Mouse (Mus musculus): ENCODE measurements at regions not wholly inside any gene's neighbourhood (a gene's known extent, or its start where the extent isn't known, plus 50 kb on each side); places are given as distances from the start of the nearest gene placed in this dataset.

DNA sequence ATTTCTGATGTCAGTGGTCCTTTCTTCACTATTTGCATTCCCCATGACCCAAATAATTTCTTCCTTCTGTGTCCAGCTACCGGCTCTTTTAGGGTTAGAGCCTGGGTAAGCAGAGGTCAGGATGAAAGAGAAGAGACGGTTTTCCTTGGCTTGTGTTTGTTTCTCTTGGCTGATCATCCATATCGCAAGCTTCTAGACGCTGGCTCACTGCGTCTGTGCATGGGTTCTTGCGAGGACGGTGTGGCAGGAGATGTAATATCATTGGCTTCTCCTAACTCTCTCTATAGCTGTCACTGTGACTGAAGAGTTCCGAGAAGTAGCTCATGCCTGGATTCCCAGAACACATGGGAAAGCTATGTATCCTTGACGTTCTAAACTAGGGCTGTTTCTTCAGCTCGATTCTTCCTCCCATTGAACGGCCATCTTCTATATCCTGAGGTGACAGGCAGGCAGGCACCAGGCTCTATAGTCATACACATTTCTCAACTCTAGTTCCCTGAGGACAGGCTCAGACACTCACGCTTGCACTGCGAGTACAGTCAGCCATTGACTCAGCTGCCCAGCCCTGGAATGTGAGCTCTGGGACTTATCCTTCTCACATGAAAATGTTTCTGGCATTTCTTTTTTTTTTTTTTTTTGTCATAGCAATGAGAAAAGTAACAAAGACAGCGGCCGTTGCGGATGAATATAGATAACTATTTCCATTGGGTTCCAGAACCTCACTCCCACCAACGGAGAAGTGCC, 85.0 kb downstream of the Bach1 start:
- in situ Hi-C loops (cut with MboI; ENCODE audit: unreplicated experiment in 2 of 2): no loop called here

DNA sequence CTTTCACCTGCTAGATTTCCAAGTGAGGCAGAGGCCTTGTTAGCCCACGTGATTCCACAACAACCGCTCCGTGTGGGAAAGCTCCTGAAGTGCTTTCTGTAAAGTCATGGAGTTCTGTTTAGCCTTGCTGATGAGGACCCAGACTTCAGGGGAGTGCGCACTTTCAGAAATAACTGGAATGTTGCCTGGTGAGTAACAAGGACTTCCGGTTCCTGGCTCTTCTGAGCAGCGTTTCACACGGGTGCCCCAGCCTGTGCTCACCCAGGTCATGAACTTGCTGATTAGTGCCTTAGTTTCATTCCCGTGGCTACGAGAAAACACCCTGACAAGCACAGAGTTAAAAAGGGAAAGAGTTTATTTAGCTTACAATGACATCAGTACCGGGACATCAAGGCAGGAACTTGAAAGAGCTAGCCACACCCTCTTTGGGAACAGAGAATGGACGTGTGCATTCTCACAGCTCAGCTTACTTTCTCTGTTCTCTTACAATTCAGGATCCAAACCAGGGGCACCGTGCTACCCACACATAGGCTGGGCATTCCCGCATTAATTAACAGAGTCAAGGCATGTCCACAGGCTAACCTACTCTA, 85.8 kb downstream of the Bach1 start:
- in situ Hi-C loops (cut with MboI; ENCODE audit: unreplicated experiment in 2 of 2): no loop called here

DNA sequence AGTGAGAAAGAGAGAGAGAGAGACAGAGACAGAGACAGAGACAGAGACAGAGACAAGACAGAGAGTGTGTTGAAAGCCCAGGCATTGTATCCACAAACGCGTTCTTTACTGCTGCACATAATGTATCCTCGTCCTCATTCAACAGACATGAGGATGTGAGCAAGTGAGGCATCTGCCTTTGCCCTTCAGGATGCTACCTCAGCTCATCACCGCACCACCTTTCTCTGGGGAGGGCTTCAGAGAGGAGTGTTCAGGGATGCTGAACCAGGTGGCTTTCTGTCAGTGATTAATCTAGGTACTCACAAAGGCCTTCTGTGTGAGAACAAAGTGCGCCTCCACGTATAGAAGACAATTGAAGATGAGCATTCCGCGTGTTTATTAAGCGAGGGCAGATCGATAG, 90.8 kb downstream of the Bach1 start:
- in situ Hi-C loops (cut with MboI; ENCODE audit: unreplicated experiment in 2 of 2): no loop called here

DNA sequence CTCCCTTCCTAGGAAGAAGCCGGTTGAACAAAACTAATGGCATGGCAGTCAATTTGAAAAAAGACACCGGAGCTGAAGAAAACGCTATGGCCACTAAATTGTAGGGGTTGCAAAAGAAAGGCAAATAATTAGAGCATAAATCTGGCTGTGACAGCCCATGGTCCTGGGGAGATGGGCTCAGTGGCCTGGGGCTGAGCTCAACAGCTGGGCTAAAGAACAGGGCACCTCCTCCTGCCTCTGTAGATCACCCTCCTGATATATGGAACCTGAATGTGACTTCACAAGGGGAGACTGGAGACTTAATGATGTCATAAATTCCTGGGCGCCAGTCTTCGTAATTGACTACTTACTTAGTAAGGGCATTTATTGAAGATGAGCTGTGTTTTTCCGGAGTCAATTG, 91.2 kb downstream of the Bach1 start:
- in situ Hi-C loops (cut with MboI; ENCODE audit: unreplicated experiment in 2 of 2): no loop called here

DNA sequence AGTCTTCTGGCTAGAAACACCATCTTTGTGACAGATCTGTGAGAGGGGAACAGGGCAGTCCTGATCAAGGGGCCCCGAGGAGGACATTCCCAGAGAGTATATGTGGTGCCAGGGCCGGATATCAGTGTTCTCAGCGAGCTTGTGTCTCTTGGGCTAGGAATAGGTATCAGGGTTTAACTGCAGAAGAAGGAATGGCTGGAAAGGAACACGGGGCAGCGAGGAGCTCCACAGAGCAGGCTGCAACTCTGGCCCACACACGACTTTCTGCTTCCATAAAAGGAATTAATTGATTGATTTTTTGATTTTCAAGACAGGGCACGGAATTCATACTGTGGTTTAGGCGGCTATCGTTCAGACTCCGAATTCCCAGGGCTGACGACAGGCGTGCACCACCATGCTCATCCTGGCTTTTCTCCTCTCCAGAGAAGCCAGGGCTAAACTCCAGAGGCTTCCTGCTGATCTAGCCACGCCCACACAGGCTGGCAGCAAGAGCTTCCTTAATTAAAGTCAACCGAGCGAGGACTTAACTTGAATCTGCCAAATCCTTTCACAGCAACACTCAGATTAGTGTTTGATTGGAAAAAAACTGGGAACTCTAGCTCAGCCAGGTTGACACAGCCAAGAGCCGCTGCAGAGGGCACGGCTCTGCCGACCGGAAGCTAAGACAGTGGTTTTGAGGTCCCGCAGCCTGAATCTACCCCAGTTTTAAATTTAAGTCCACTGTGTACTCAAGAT, 97.9 kb downstream of the Bach1 start:
- in situ Hi-C loops (cut with MboI; ENCODE audit: unreplicated experiment in 2 of 2): no loop called here

DNA sequence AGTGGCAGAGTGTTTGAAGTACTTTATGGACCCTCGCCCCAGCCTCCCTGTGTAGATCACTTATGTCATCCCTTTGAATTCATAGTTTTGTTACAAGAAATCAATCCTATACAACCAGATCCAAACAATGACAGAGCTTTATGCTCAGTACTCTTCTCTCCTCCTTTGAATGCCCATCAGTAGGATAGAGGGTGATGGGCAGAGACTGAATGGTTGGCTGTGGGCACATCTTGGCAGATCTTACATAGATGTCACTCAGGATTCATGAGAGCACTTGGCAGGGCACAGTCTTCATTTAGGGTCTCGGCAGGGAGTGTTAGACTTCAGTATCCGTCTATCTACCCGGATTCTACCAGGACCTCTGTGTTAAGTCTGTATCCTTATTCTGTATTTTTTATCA, 103.6 kb downstream of the Bach1 start:
- in situ Hi-C loops (cut with MboI; ENCODE audit: unreplicated experiment in 2 of 2): no loop called here

DNA sequence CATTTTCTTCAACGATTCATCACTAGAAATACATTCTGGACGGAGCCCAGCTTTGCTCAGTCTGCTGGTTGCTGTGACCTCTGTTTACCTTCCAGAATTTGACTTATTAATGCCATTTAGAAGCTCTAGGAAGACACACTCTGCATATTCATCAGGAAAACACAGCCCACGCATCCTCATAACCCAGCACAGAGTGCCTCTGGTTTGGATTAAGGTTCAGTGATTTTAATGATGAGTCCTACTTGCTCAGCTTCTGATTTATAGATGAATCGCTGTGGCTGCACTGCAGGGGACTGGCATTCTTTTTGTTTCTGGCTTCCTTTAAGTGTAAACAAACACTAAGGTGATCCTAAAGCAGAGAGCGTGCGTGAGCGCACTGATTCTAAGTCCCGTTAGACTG, 118.8 kb downstream of the Bach1 start:
- in situ Hi-C loops (cut with MboI; ENCODE audit: unreplicated experiment in 2 of 2): no loop called here

DNA sequence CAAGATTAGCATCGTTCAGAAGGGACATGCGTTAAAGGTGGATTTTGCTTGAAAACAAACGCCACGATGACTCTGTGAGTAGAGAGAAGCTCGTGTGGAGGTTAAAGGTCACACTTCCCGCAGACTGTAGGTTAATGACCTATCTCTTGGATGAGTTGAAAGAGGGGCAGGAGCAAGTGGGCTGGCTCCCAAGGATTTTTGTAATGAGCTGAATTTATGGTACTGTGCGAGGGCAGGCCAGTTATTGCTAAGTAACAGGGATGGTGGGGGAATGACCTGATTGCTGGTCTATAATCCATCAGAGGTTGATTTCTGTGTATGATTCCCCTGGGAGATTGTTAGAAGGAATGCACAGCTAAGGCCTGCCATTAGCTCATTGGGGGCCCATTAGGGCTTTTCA, 135.6 kb downstream of the Bach1 start:
- in situ Hi-C loops (cut with MboI; ENCODE audit: unreplicated experiment in 2 of 2): loop anchor here (25.0 kb wide), 2 partner anchors 1003 to 1678 kb away; partner anchors contain the start of genes Krtap14 (in 1 of the 2) and Krtap7-1 (in 1 of the 2)

DNA sequence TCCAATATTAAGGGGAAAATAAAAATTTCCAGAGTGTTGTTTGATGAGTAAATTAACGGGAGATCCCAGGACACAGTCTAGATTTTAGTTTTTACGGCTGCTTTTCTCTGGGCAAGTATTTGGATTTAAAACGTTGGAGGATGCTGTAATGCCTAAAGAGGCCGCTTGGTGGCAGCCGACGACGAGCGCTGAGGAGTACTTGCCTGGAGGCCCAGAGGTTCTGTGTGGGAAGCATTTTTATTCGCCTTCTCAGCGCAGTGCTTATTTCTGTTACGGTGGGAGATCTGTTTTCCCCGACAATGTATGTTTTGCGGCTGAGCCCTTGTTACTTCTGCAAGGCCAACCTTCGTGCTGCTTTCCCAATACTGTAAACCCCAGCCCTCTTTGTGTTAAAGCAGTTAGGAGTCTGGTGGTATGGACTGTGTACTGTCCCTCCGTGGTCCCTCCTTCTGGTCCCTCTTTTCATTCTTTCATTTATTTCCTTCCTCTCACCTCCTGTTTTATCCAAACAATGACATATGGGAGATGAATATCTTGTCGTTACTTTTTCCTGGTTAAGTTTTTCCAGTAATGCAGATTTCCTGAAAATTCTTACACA, 142.3 kb downstream of the Bach1 start:
- in situ Hi-C loops (cut with MboI; ENCODE audit: unreplicated experiment in 2 of 2): loop anchor here (10.0 to 25.0 kb wide), 3 partner anchors 996 to 1671 kb away; partner anchors contain the start of genes Krtap14 (in 1 of the 2), Krtap19-9b (in 1 of the 2) and Krtap7-1 (in 1 of the 2)

All from v-Abl transformed pro-B cells (cell line).